Mouse (Mus musculus) CH12.LX (cell line): ENCODE measurements around the gene Cyp8b1. TPM values are rescaled to one million over a fixed set of nuclear protein-coding genes. Genes with fewer than 3 reads are reported as not detected.

ENCODE experiments used
- DNase-seq: peaks from one replicate; pipeline ENCODE4 v3.0.0-alpha.2; 2013; ENCODE audit errors: extremely low read depth
- H3K27ac ChIP-seq: 2 replicates; pipeline ENCODE4 v1.5.1; 2012; ENCODE audit warnings: low read depth, mild to moderate bottlenecking, control low read depth, moderate library complexity; ENCODE audit not compliant: insufficient read depth
- H3K27me3 ChIP-seq: replicated peaks from 2 replicates; pipeline ENCODE3; 2012; ENCODE audit warnings: inconsistent platforms
- H3K36me3 ChIP-seq, 2 experiments: replicated peaks in 1 of 2; 2 replicates each; pipeline versions ENCODE3 to v1.6.1; 2012; ENCODE audit warnings: inconsistent platforms in 1 of 2, low read length in 1 of 2, mild to moderate bottlenecking in 1 of 2, mixed read lengths in 1 of 2, moderate library complexity in 1 of 2; ENCODE audit not compliant: control insufficient read depth in 1 of 2, insufficient read depth in 1 of 2
- H3K4me1 ChIP-seq, 2 experiments: 2 replicates each; pipeline ENCODE4 v1.6.1; 2012; ENCODE audit warnings: inconsistent platforms in 1 of 2, moderate library complexity in 1 of 2; ENCODE audit not compliant: insufficient read depth in 2 of 2, control insufficient read depth in 1 of 2
- H3K4me2 ChIP-seq: 2 replicates; pipeline ENCODE4 v1.6.1; 2012; ENCODE audit warnings: low read depth, mild to moderate bottlenecking, control low read depth; ENCODE audit not compliant: poor library complexity, insufficient read depth, severe bottlenecking
- H3K4me3 ChIP-seq, 3 experiments: fragments of 150-350 bp in 1 of 3; sonication (generic) in 1 of 3; replicated peaks in 1 of 3; 2 replicates each; pipeline versions ENCODE3 to v1.5.1; 2011 to 2012; ENCODE audit warnings: low read depth in 2 of 3, low read length in 2 of 3, mild to moderate bottlenecking in 2 of 3, moderate library complexity in 2 of 3, control low read depth in 1 of 3, improper control_type of control experiment in 1 of 3, inconsistent platforms in 1 of 3, mixed read lengths in 1 of 3; ENCODE audit not compliant: poor library complexity in 1 of 3
- H3K79me2 ChIP-seq: replicated peaks from 2 replicates; pipeline ENCODE4 v1.6.1; 2012; ENCODE audit warnings: mild to moderate bottlenecking, moderate library complexity; ENCODE audit not compliant: control insufficient read depth, poor library complexity, insufficient read depth, severe bottlenecking; ENCODE audit errors: extremely low read depth
- H3K9ac ChIP-seq: 2 replicates; pipeline ENCODE4 v1.6.1; 2012; ENCODE audit warnings: low read depth, mild to moderate bottlenecking, control low read depth, moderate library complexity; ENCODE audit not compliant: insufficient read depth
- H3K9me3 ChIP-seq: replicated peaks from 2 replicates; pipeline ENCODE3; 2012; ENCODE audit warnings: low read length, inconsistent platforms, mixed read lengths
- BHLHE40 ChIP-seq: IDR thresholded peaks from 2 replicates; pipeline ENCODE4 v1.6.1; 2011; ENCODE audit warnings: mild to moderate bottlenecking, low read depth, low read length, improper control_type of control experiment
- CHD2 ChIP-seq: IDR thresholded peaks from 2 replicates; pipeline ENCODE4 v1.6.1; 2011; ENCODE audit warnings: low read length, improper control_type of control experiment
- ELF1 ChIP-seq: IDR thresholded peaks from 2 replicates; pipeline ENCODE4 v1.6.1; 2014; ENCODE audit warnings: low read depth, mild to moderate bottlenecking, inconsistent platforms, low read length, improper control_type of control experiment
- EP300 ChIP-seq: IDR thresholded peaks from 2 replicates; pipeline ENCODE4 v1.6.1; 2011; ENCODE audit warnings: low read length, improper control_type of control experiment
- JUND ChIP-seq: conservative IDR thresholded peaks from 2 replicates; pipeline ENCODE4 v1.6.1; 2011; ENCODE audit warnings: low read depth, low read length, improper control_type of control experiment
- KAT2A ChIP-seq: IDR thresholded peaks from 2 replicates; pipeline ENCODE4 v1.6.1; 2012; ENCODE audit warnings: low read length, improper control_type of control experiment, inconsistent platforms; ENCODE audit not compliant: insufficient replicate concordance
- MAFK ChIP-seq: IDR thresholded peaks from 2 replicates; pipeline ENCODE4 v1.6.1; 2011; ENCODE audit warnings: low read length, improper control_type of control experiment; ENCODE audit not compliant: insufficient replicate concordance
- MEF2A ChIP-seq: IDR thresholded peaks from 2 replicates; pipeline ENCODE4 v1.6.1; 2014; ENCODE audit warnings: low read depth, mild to moderate bottlenecking, inconsistent platforms, low read length, improper control_type of control experiment, borderline replicate concordance
- MXI1 ChIP-seq: IDR thresholded peaks from 2 replicates; pipeline ENCODE4 v1.6.1; 2011; ENCODE audit warnings: mild to moderate bottlenecking, low read depth, low read length, improper control_type of control experiment
- NELFE ChIP-seq: IDR thresholded peaks from 2 replicates; pipeline ENCODE4 v1.6.1; 2011; ENCODE audit warnings: low read depth, low read length, improper control_type of control experiment
- NRF1 ChIP-seq: IDR thresholded peaks from 2 replicates; pipeline ENCODE4 v1.6.1; 2014; ENCODE audit warnings: low read depth, mild to moderate bottlenecking, inconsistent platforms, low read length, improper control_type of control experiment, moderate library complexity
- RAD21 ChIP-seq: IDR thresholded peaks from 2 replicates; pipeline ENCODE4 v1.6.1; 2011; ENCODE audit warnings: low read depth, mild to moderate bottlenecking, low read length, improper control_type of control experiment, moderate library complexity
- SIN3A ChIP-seq: IDR thresholded peaks from 2 replicates; pipeline ENCODE4 v1.6.1; 2012; ENCODE audit warnings: low read length, improper control_type of control experiment, inconsistent platforms
- TBP ChIP-seq: conservative IDR thresholded peaks from 2 replicates; pipeline ENCODE4 v1.6.1; 2011; ENCODE audit warnings: low read depth, low read length, improper control_type of control experiment
- UBTF ChIP-seq: IDR thresholded peaks from 2 replicates; pipeline ENCODE4 v1.6.1; 2012; ENCODE audit warnings: low read depth, mild to moderate bottlenecking, inconsistent platforms, low read length, improper control_type of control experiment, moderate library complexity
- ZNF384 ChIP-seq: IDR thresholded peaks from 2 replicates; pipeline ENCODE4 v1.6.1; 2012; ENCODE audit warnings: low read depth, low read length, improper control_type of control experiment, inconsistent platforms
- dilution Hi-C: fragments of 300-500 bp; cut with MboI; formaldehyde crosslinking; loops from 2 replicates; pipeline ENCODE4 v1.14.3; 2020; ENCODE audit warnings: low sequenced_read_pairs; ENCODE audit not compliant: extremely low pct_unique_long_range_greater_than_20kb, extremely low pct_ligation_motif_present
- in situ Hi-C: fragments of 300-500 bp; cut with MboI; formaldehyde crosslinking; loops from 3 replicates; pipeline ENCODE4 v1.14.3; 2019; ENCODE audit warnings: low sequenced_read_pairs, low pct_ligation_motif_present, low pct_unique_long_range_greater_than_20kb, mixed read lengths
- polyA plus RNA-seq: library from polyadenylated mRNA; unstranded; fragments of >175 nt; gene quantifications from 2 replicates; pipeline ENCODE4 v1.2.1, GENCODE M21; 2012; ENCODE audit warnings: low read depth; ENCODE audit not compliant: insufficient read length
- total RNA-seq, 2 experiments: library from RNA; depleted of rRNA; stranded (reverse); fragments of 300-350 nt in 1 of 2; fragments of >200 nt in 1 of 2; gene quantifications; 2 replicates each; pipeline ENCODE4 v1.2.3; 2012 to 2014

The Cyp8b1 gene
- not detected in 2 replicates for total RNA-seq (2012; rRNA removed)
- not detected in 2 replicates for total RNA-seq (2014; rRNA removed)
- polyA plus RNA-seq: 0.27 TPM in 1 of 2 replicates, not detected in the other

DNA sequence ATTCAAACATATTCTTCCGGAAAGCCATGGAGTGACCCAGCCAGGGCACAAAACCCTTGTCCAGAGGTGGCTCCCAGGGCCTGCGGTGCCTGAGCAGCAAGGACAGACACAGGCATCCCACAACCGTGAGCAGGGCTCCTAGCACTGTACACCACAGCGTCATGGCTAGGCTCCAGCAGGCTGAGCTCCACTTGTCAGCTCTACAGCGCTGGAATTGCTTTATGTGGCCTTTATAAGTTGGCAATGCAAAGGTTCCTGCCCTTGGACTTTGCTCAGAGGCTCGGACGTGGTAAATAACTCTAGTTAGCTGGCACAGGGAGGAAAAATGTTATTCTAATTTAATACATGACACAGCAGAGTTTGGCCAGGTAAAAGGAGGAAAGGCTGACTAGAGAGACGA lies at the start of gene Cyp8b1:
Gene Cyp8b1, minus strand, starts transcription at position 204 of the 400 bp plus-strand sequence.
- Histone ChIP-seq H3K4me3 (no peak within 1 kb of the TSS), H3K9me3 (no peaks in the 10 kb centered on the region), H3K36me3 (peaks cover 0 to 13% of the 10 kb centered on the region in 2 experiments), H3K4me2 (no peak within 1 kb of the TSS), H3K79me2 (no peaks in the 10 kb centered on the region), H3K27ac (no peak within 1 kb of the TSS), H3K27me3 (no peaks in the 10 kb centered on the region), H3K4me1 (peaks cover 10 to 31% of the 10 kb centered on the region in 2 experiments; a peak in 3 of 4 replicates), H3K9ac (no peak within 1 kb of the TSS)
- no peak for DNase-seq
- in situ Hi-C loops (no loop called here), dilution Hi-C loops (no loop called here)
- TF ChIP-seq RAD21 (no peak), KAT2A (no peak), CHD2 (no peak), ELF1 (no peak)

DNA sequence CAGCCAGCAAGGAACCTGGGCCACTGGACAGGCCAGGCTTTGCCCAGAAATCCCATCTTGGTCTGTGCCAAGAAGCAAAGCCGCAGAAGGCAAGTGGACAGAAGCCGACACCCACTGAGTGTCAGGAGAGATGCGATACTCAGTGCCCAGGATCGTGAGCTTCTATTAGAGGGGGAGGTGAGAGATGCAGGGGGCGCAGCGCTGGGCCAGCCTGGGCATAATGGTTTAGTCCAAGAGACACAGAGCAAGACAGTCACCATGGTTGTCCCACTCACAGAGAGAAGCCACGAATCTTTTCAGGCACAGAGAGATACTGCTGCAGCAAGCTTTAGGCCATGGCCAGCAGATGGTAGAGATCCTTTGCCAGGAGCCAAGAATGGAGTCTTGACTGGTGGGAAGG lies 48.8 kb upstream of the Cyp8b1 start:
- no peaks in the 10 kb centered on the region for H3K79me2 ChIP-seq
- in situ Hi-C loops: no loop called here

DNA sequence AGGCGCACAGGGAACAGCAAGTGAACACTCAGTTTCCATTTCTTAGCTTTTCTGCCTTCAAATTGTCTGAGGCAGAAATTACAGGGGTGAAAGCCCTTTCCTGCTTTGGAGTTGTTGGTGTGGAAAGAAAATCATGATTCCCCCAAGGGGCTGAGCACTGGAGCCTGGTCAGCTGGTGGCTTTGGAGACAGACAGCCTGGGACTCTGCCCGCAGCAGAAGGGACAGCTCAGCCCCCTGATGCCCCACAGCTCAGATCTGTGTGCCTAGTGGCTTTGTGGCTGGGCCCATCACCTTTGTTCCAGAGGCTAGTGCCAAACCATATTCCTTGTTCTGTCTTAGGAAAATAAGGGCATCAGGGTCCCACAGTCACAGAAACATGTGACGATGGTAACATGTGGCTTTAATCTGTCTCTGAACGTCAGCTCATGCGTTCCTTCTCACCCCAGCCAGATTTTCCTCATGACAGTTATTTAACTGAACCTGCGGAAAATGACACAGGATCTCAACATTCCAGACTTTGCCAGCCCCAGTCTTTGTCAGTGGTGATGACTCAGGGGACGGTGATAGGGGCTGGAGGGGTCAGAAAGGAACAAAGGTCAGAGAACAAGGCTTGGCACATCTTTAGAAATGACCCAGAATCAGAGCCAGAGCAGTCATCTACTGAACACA lies 44.0 kb upstream of the Cyp8b1 start:
- in situ Hi-C loops (no loop called here), dilution Hi-C loops (no loop called here)
- no peaks in the 10 kb centered on the region for H3K79me2 ChIP-seq

More for the DNA sequence above, 48.8 kb upstream of the Cyp8b1 start:
- H3K4me3 ChIP-seq: no peak overlapping the region
- peaks cover 0 to 3% of the 10 kb centered on the region in 2 experiments for H3K36me3 ChIP-seq
- H3K9ac ChIP-seq: no peak overlapping the region
- peaks cover 10 to 24% of the 10 kb centered on the region in 2 experiments for H3K4me1 ChIP-seq
- peaks cover 3% of the 10 kb centered on the region for H3K27me3 ChIP-seq
- no peak for TF ChIP-seq MEF2A
- TF ChIP-seq SIN3A: no peak
- no peak for TF ChIP-seq MXI1
- TF ChIP-seq NELFE: no peak
- TF ChIP-seq EP300: no peak
- TF ChIP-seq TBP: no peak
- TF ChIP-seq, all 38 proteins: peak for 0
- H3K9me3 ChIP-seq: no peaks in the 10 kb centered on the region
- no peak for DNase-seq
- dilution Hi-C loops: no loop called here
- no peak overlapping the region for H3K4me2 ChIP-seq
- H3K27ac ChIP-seq: no peak overlapping the region

More for the DNA sequence above, 44.0 kb upstream of the Cyp8b1 start:
- H3K9me3 ChIP-seq: no peaks in the 10 kb centered on the region
- no peak overlapping the region for H3K4me2 ChIP-seq
- DNase-seq: no peak
- H3K27me3 ChIP-seq: no peaks in the 10 kb centered on the region
- no peak overlapping the region for H3K9ac ChIP-seq
- peaks cover 11 to 20% of the 10 kb centered on the region in 2 experiments for H3K4me1 ChIP-seq
- peaks cover 0 to 4% of the 10 kb centered on the region in 2 experiments for H3K36me3 ChIP-seq
- no peak overlapping the region for H3K27ac ChIP-seq
- TF ChIP-seq JUND: no peak
- no peak for TF ChIP-seq NRF1
- TF ChIP-seq MAFK: no peak
- TF ChIP-seq ZNF384: no peak
- no peak for TF ChIP-seq BHLHE40
- no peak for TF ChIP-seq NELFE
- no peak for TF ChIP-seq UBTF
- no peak overlapping the region for H3K4me3 ChIP-seq
